Mouse (Mus musculus) lung, postnatal 0 days (tissue): ENCODE data around the gene Zfp292.

Source experiments
- CTCF ChIP-seq: IDR thresholded peaks from 2 replicates; pipeline ENCODE4 v1.5.1; 2016; ENCODE audit warnings: antibody characterized with exemption, mild to moderate bottlenecking
- EP300 ChIP-seq: IDR thresholded peaks from 2 replicates; pipeline ENCODE4 v1.6.1; 2016; ENCODE audit warnings: antibody characterized with exemption, mild to moderate bottlenecking, control low read depth

DNA sequence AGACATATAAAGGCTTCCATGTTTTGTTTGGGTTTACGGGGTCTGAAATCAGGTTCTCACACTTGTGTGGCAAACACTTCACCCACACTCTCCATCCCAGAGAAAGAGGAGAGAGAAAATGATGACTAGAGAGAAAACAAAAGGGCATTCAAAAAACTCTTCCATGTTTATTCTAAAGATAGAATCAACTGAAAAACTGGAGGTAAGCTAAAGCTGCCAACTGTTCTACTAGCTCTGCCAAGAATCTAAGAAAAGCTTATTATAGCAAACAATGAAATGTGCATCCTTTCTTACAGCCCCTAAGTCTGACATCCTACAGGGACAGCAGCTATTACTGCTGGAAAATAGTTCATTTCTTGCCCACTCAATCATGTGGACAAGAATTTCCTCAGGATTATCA lies 58.9 kb downstream of the Zfp292 start:
- TF ChIP-seq CTCF (no peak), EP300 (no peak)
